Mouse (Mus musculus) heart, embryonic 11.5 days (tissue): Measurements from ENCODE around the gene Grhl3. TPM values are rescaled to one million over a fixed set of nuclear protein-coding genes. Genes with fewer than 3 reads are reported as not detected.
A peak's percentile ranks its signal among the peaks of the same experiment; 100 is the strongest.

Experiments used
- ATAC-seq: fragments of 200-750 bp; cut with Nextera tagmentation; replicated peaks from 2 replicates; pipeline ENCODE4 v1.8.0; 2017; ENCODE audit warnings: moderate library complexity; ENCODE audit not compliant: insufficient number of reproducible peaks, low FRiP score, low TSS enrichment
- H3K27ac ChIP-seq: fragments of 300-500 bp; sonication (generic); 2 replicates; pipeline ENCODE4 v1.5.1; 2014; ENCODE audit warnings: mild to moderate bottlenecking, low read depth, low read length
- H3K27me3 ChIP-seq: fragments of 300-500 bp; sonication (generic); 2 replicates; pipeline ENCODE4 v1.6.1; 2014; ENCODE audit warnings: mild to moderate bottlenecking, low read length, mixed read lengths; ENCODE audit not compliant: control insufficient read depth, insufficient read depth
- H3K36me3 ChIP-seq: fragments of 300-500 bp; sonication (generic); 2 replicates; pipeline ENCODE4 v1.6.1; 2014; ENCODE audit warnings: mild to moderate bottlenecking, low read length, moderate library complexity, mixed read lengths; ENCODE audit not compliant: control insufficient read depth, insufficient read depth
- H3K4me1 ChIP-seq: fragments of 300-500 bp; sonication (generic); 2 replicates; pipeline ENCODE4 v1.6.1; 2014; ENCODE audit warnings: low read length; ENCODE audit not compliant: control insufficient read depth, insufficient read depth
- H3K4me2 ChIP-seq: fragments of 300-500 bp; sonication (generic); 2 replicates; pipeline ENCODE4 v1.6.1; 2014; ENCODE audit warnings: mild to moderate bottlenecking, moderate library complexity
- H3K4me3 ChIP-seq: fragments of 300-500 bp; sonication (generic); 2 replicates; pipeline ENCODE4 v1.5.1; 2014; ENCODE audit warnings: low read depth, low read length
- H3K9ac ChIP-seq: fragments of 300-500 bp; sonication (generic); 2 replicates; pipeline ENCODE4 v1.6.1; 2014; ENCODE audit warnings: mild to moderate bottlenecking, low read depth, low read length, moderate library complexity
- H3K9me3 ChIP-seq: fragments of 300-500 bp; sonication (generic); replicated peaks from 2 replicates; pipeline ENCODE4 v1.6.1; 2016; ENCODE audit warnings: low read length; ENCODE audit not compliant: control insufficient read depth
- WGBS: fragments of 180-500 bp; shearing (Covaris S2); extraction: QIAGEN DNeasy Blood & Tissue Kit; methylation state at CpG from one replicate; pipeline ENCODE4 v1.1.7; 2014; ENCODE audit not compliant: insufficient replicate concordance; 5-methylcytosine and 5-hydroxymethylcytosine counted together
- polyA plus RNA-seq: library from polyadenylated mRNA; unstranded; fragments of >200 nt; fragmentation: Nextera tagmentation; extraction: Ambion mirVana; gene quantifications from 2 replicates; pipeline ENCODE4 v1.2.1, GENCODE M21; 2014

Grhl3 gene
- polyA plus RNA-seq, 1 experiment from 2014 or later, result 5.5 TPM

GRCm38 (mm10) chr4:135584838-135585237 is 11.4 kb upstream of the Grhl3 start:
- WGBS, result 61% methylated on average over 4 of the region's 4 CpGs
- no peak overlapping the region for H3K9ac ChIP-seq
- no peak overlapping the region for H3K4me3 ChIP-seq
- H3K36me3 ChIP-seq, result no peaks in the 10 kb centered on the region
- H3K4me1 ChIP-seq, result no peaks in the 10 kb centered on the region
- no peak for ATAC-seq
- no peak overlapping the region for H3K27ac ChIP-seq
- no peaks in the 10 kb centered on the region for H3K27me3 ChIP-seq
- H3K4me2 ChIP-seq, result no peak overlapping the region
- H3K9me3 ChIP-seq, result no peaks in the 10 kb centered on the region

- Histone ChIP-seq H3K4me3 (no peak overlapping the region), H3K9me3 (0 out of 2 replicates have a peak, but pooled peaks cover 2% of the 10 kb centered on the region), H3K9ac (no peak overlapping the region), H3K4me1 (no peaks in the 10 kb centered on the region), H3K27ac (no peak overlapping the region), H3K36me3 (no peaks in the 10 kb centered on the region), H3K4me2 (no peak overlapping the region), H3K27me3 (peaks cover 2% of the 10 kb centered on the region; the same call in 1 of the 2 replicates)
- ATAC-seq, result no peak
- WGBS, result 36% methylated on average over 12 of the region's 12 CpGs
Observed at GRCm38 (mm10) chr4:135581222-135581910, 7.9 kb upstream of the Grhl3 start.

GRCm38 (mm10) chr4:135579695-135580094 is 6.3 kb upstream of the Grhl3 start:
- Histone ChIP-seq H3K27me3 (peaks cover 12% of the 10 kb centered on the region), H3K9me3 (0 out of 2 replicates have a peak, but pooled peaks cover 2% of the 10 kb centered on the region), H3K9ac (no peak overlapping the region), H3K4me2 (no peak overlapping the region), H3K4me3 (no peak overlapping the region), H3K36me3 (no peaks in the 10 kb centered on the region), H3K4me1 (no peaks in the 10 kb centered on the region), H3K27ac (no peak overlapping the region)
- ATAC-seq, result no peak
- 40% methylated on average over 6 of the region's 6 CpGs for WGBS

GRCm38 (mm10) chr4:135578490-135578889 is 5.1 kb upstream of the Grhl3 start:
- H3K9ac ChIP-seq, result no peak overlapping the region
- no peak for ATAC-seq
- H3K27ac ChIP-seq, result no peak overlapping the region
- H3K27me3 ChIP-seq, result peaks cover 22% of the 10 kb centered on the region
- H3K4me1 ChIP-seq, result peaks cover 6% of the 10 kb centered on the region
- no peak overlapping the region for H3K4me3 ChIP-seq
- WGBS, result 68% methylated on average over 5 of the region's 5 CpGs
- H3K4me2 ChIP-seq, result no peak overlapping the region
- H3K9me3 ChIP-seq, result 0 out of 2 replicates have a peak, but pooled peaks cover 2% of the 10 kb centered on the region
- H3K36me3 ChIP-seq, result no peaks in the 10 kb centered on the region

- H3K4me2 ChIP-seq, result no peak overlapping the region
- H3K27ac ChIP-seq, result no peak overlapping the region
- H3K9ac ChIP-seq, result no peak overlapping the region
- H3K4me3 ChIP-seq, result no peak overlapping the region
- WGBS, result 54% methylated on average over 15 of the region's 15 CpGs
- ATAC-seq, result no peak
- H3K4me1 ChIP-seq, result peaks cover 13% of the 10 kb centered on the region
- no peaks in the 10 kb centered on the region for H3K36me3 ChIP-seq
- H3K9me3 ChIP-seq, result 0 out of 2 replicates have a peak, but pooled peaks cover 2% of the 10 kb centered on the region
- peaks cover 40% of the 10 kb centered on the region for H3K27me3 ChIP-seq
Observed at GRCm38 (mm10) chr4:135575365-135576140, 2.1 kb upstream of the Grhl3 start.

GRCm38 (mm10) chr4:135572276-135572675 is 1.2 kb downstream of the Grhl3 start:
- WGBS, result 31% methylated on average over 8 of the region's 8 CpGs
- H3K4me2 ChIP-seq, result peak overlapping the region; percentile 53
- no peak overlapping the region for H3K27ac ChIP-seq
- peaks cover 48% of the 10 kb centered on the region for H3K27me3 ChIP-seq
- no peak overlapping the region for H3K9ac ChIP-seq
- peaks cover 44% of the 10 kb centered on the region for H3K4me1 ChIP-seq
- no peaks in the 10 kb centered on the region for H3K9me3 ChIP-seq
- ATAC-seq, result no peak
- peak overlapping the region; percentile 39; the same call in 1 of the 2 replicates for H3K4me3 ChIP-seq
- H3K36me3 ChIP-seq, result no peaks in the 10 kb centered on the region

GRCm38 (mm10) chr4:135571037-135571550 is 2.3 kb downstream of the Grhl3 start:
- Histone ChIP-seq H3K4me1 (peaks cover 56% of the 10 kb centered on the region), H3K36me3 (no peaks in the 10 kb centered on the region), H3K9ac (peak overlapping the region; percentile 63; the same call in 1 of the 2 replicates), H3K27me3 (peaks cover 46% of the 10 kb centered on the region), H3K27ac (peak overlapping the region; percentile 59; the same call in 1 of the 2 replicates), H3K9me3 (no peaks in the 10 kb centered on the region), H3K4me2 (peak overlapping the region; percentile 16; the same call in 1 of the 2 replicates), H3K4me3 (no peak overlapping the region)
- no peak for ATAC-seq
- 37% methylated on average over 6 of the region's 6 CpGs for WGBS

GRCm38 (mm10) chr4:135570152-135571036 is 3.0 kb downstream of the Grhl3 start:
- Histone ChIP-seq H3K9me3 (no peaks in the 10 kb centered on the region), H3K4me2 (peak overlapping the region; percentile 68), H3K9ac (peak overlapping the region; percentile 63), H3K36me3 (no peaks in the 10 kb centered on the region), H3K4me1 (peaks cover 63% of the 10 kb centered on the region), H3K4me3 (peak overlapping the region; percentile 42), H3K27me3 (peaks cover 41% of the 10 kb centered on the region), H3K27ac (peak overlapping the region; percentile 59; the same call in 1 of the 2 replicates)
- WGBS, result 9% methylated on average over 32 of the region's 32 CpGs
- ATAC-seq, result peak; percentile 37; the same call in 1 of the 2 replicates
